Mouse (Mus musculus): Measurements from ENCODE around the gene Rps26.

The Rps26 gene

GRCm38 (mm10) chr10:128601499-128601898 lies 25.0 kb downstream of the Rps26 start:
- DNase-seq, result no peak

GRCm38 (mm10) chr10:128598476-128598875 lies 28.1 kb downstream of the Rps26 start:
- no peak for DNase-seq

GRCm38 (mm10) chr10:128592797-128593196 lies 33.8 kb downstream of the Rps26 start:
- DNase-seq, result no peak

- no peak for DNase-seq
Observed at GRCm38 (mm10) chr10:128591436-128591835, 35.1 kb downstream of the Rps26 start.

- DNase-seq, result no peak
Observed at GRCm38 (mm10) chr10:128590193-128590690, 36.3 kb downstream of the Rps26 start.

GRCm38 (mm10) chr10:128589464-128590192 lies 36.9 kb downstream of the Rps26 start, which contains the start of gene Erbb3:
Erbb3 (minus strand) TSS chr10:128589652.
- no peak for DNase-seq

GRCm38 (mm10) chr10:128588775-128589463 lies 37.6 kb downstream of the Rps26 start:
- DNase-seq, result no peak

GRCm38 (mm10) chr10:128588136-128588535 lies 38.4 kb downstream of the Rps26 start:
- DNase-seq, result peak; percentile 26

GRCm38 (mm10) chr10:128587697-128588096 lies 38.9 kb downstream of the Rps26 start:
- no peak for DNase-seq

GRCm38 (mm10) chr10:128587120-128587519 lies 39.4 kb downstream of the Rps26 start:
- no peak for DNase-seq

- DNase-seq, result peak; percentile 77
Observed at GRCm38 (mm10) chr10:128586546-128586945, 40.0 kb downstream of the Rps26 start.

- no peak for DNase-seq
Observed at GRCm38 (mm10) chr10:128584386-128584785, 42.2 kb downstream of the Rps26 start.

- DNase-seq, result peak; percentile 64
Observed at GRCm38 (mm10) chr10:128583644-128584043, 42.9 kb downstream of the Rps26 start.

- no peak for DNase-seq
Observed at GRCm38 (mm10) chr10:128579731-128580130, 46.8 kb downstream of the Rps26 start.

GRCm38 (mm10) chr10:128579298-128579697 lies 47.2 kb downstream of the Rps26 start:
- no peak for DNase-seq

- DNase-seq, result no peak
Observed at GRCm38 (mm10) chr10:128578330-128578729, 48.2 kb downstream of the Rps26 start.

GRCm38 (mm10) chr10:128575063-128575462 lies 51.5 kb downstream of the Rps26 start:
- no peak for DNase-seq
